Mouse (Mus musculus) embryo, embryonic 11.5 days (tissue): ENCODE data around the gene Kat6b.
A peak's percentile ranks its signal among the peaks of the same experiment; 100 is the strongest.

Source experiments
- DNase-seq: peaks from one replicate; pipeline ENCODE4 v3.0.0-alpha.2; 2012; ENCODE audit warnings: low read depth, low spot score

Kat6b gene

GRCm38 (mm10) chr14:21706759-21707571, 225.7 kb downstream of the Kat6b start:
- DNase-seq, result no peak

- DNase-seq, result no peak
Measured at GRCm38 (mm10) chr14:21709545-21709944, 228.3 kb downstream of the Kat6b start.

- no peak for DNase-seq
Measured at GRCm38 (mm10) chr14:21711231-21711630, 230.0 kb downstream of the Kat6b start.

- no peak for DNase-seq
Measured at GRCm38 (mm10) chr14:21714486-21714885, 233.3 kb downstream of the Kat6b start, which contains the start of gene Dupd1. Gene Dupd1 (minus strand): TSS chr14:21714576.

GRCm38 (mm10) chr14:21719646-21720383, 238.6 kb downstream of the Kat6b start:
- DNase-seq, result peak; percentile 9

GRCm38 (mm10) chr14:21720430-21721205, 239.4 kb downstream of the Kat6b start:
- no peak for DNase-seq
